Mouse (Mus musculus) kidney, adult 18-20 months (tissue): ENCODE measurements at regions not wholly inside any gene's neighbourhood (a gene's known extent, or its start where the extent isn't known, plus 50 kb on each side); places are given as distances from the start of the nearest gene placed in this dataset.
"Not testable (repeated sequence)": the region's sequence is repeated elsewhere in the genome, so short reads cannot be mapped to it uniquely, and the experiment has no call there.

ENCODE experiments used
- DNase-seq: peaks from one replicate; pipeline ENCODE4 v3.0.0; 2021

DNA sequence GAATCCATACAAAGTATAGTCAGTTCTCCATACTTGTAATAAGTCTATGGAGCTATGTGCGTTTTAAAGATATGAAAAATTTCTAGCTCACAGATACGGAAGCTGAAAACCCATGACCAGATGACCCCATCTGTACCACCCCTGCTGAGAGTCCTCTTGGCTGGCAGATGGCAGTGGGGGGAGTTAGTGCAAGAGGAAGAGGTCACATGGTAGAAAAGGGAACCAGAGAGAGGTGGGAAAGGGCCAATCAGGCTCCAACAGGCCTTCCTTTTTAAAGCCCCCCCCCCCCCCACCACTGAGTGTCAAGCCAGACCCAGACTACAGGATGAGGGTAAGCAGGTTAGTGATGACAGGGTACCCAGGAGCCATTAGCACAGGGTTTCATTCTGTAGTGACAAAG, 86.4 kb upstream of the Klf13 start:
- DNase-seq: no peak

DNA sequence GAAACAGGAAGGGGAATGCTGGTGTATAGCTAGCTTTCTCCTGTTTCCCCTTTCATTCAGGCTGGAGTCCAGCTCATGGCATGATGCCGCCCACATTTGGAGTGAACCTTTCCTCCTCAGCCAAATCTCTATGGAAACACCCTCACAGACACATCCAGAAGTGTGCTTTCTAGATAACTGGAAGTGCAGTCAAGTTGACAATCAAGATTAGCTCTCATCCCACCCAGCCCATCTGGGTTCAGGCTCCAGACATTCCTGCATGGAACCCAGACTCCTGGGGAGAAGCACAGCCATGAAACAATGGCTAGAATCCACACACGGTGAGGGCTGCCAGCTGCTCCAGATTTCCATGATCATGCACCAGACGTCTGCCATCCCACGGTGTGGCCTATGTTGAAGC, 85.5 kb upstream of the Klf13 start:
- DNase-seq: no peak

DNA sequence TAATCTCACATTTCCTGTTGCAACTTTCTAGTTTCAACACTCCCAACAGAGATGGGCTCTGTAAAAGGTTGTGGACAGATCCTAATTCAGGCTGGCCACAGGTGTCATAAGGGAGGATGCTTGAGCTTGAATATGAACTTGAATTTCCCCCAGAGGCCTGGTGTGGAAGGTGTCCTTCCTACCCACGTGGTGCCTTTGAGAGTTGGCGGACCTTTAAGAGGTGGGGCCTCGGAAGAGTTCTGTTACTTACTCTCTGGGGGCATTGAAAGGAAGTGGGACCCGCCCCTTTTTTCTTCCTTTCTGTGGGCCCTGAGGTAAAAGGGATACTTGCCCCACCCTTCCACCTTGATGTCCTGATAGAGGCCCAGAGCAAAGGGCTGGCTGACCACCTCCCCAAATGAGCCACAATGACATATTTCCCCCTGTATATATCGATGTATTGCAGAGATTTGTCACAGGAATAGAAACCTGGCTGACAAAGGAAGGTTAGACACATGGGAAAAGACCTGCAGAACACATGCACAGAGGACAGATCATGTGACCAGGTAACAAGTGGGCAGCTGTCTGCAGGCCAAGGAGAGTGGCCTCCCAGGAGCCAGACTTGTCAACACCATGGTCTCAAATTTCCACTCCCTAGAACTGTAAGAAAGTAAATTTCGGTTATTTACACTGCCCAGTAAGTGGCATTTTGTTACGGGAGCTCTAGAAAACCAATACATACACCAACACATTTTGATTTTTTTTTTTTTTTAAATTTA, 84.2 kb upstream of the Klf13 start:
- DNase-seq: no peak

DNA sequence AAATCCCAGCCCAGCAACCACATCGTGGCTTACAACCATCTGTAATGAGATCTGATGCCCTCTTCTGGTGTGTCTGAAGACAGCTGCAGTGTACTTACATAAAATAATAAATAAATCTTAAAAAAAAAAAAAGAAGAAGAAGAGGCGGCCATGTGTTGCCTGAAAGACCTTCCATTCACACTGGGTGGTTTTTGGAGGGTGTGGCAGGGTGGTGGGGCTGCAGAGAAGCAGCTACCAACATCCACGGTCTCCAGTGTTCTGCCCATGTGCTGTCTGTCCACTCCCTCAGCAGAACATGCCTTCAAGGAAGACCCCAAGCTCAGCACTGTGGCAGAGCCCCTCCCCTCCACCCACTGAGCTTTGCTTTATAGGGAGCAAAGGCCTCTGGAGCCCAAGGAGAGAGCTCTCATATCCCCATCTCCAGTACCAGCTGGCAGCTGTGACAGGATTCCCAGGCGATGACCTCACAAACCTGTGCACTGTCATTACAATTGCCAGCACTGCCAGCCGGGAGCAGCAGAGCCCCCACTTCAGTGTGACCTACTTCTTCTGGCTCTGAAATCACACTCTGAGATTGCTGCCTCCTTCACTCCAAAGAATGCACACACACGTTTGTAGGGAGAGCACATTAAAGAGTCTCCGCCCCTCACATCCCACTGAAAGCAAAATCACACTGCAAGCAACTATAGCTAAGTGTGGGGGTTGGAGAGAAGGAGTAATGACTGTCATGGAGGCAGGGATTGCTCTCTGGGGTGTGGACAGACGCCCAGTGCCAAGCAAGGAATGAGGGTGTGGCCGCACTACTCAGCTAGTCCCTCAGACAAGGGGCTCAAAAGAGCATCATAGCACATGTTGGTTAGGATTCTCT, 82.8 kb upstream of the Klf13 start:
- DNase-seq: no peak

DNA sequence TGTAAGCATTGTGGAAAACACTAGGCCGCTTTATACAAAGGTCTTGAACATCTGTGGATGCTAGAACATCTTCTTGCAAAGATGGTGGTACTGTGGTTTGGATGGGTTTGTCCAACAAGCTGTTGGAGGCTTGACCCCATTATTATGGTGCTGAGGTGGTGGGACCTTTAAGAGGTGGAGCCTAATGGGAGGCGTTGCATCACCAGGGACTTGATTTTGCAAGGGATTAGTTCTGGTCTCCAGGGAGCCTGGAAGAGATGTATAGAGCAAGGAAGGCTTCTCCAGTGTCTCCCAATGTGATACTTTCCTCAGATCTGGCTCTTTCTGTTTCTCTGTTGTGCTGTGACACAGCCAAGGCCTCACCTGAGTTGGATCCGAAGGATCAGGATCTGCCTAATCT, 79.4 kb upstream of the Klf13 start:
- DNase-seq: no peak

DNA sequence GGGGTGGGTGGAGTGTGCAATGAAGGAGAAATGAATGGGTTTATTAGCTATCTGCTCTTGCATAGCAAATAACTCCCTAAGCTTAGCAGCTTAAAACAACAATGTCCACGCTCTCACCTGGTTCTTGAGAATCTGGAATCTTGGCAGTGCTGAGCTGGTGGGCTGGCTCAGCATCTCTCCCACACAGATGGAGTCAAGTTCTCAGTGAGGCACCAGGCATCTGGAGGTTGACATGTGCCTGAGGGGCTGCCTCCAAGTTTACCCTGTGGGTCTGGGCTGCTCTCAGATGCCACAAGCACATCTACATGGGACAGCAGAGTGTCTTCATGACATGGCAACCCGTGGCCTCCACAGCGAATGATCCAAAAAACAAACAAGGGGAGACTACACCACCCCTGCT, 78.2 kb upstream of the Klf13 start:
- DNase-seq: no peak

DNA sequence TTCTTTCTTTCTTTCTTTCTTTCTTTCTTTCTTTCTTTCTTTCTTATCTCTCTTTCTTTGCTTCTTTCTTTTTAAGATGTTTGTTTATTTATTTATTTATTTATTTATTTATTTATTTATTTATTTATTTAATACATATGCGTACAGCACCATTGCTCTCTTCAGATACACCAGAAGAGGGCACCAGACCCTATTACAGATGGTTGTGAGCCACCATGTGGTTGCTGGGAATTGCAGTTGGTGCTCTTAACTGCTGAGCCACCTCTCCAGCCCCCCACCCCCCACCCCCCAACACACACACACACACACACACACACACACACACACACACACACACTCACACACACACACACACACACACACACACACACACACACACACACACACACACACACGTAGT, 76.4 kb upstream of the Klf13 start:
- not testable (repeated sequence) for DNase-seq

DNA sequence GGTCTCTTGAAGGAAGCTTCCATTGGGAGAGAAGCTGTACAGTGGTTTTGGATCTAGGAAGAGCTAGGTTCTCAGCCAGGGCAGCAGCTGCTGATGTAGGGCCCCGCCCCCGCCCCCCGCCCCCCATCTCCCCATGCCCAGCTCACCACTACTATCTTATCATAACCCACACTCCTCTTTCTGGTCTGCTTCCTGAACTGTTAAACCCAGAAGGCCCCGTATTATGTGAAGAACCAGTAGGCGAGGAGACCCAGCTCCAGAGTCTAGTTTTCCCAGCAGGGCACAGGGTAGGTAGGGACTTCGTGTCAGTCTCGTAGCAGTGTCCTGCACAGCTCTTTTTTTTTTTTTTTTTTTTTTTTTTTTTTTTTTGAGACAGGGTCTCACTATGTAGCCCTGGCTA, 75.5 kb upstream of the Klf13 start:
- DNase-seq: no peak

DNA sequence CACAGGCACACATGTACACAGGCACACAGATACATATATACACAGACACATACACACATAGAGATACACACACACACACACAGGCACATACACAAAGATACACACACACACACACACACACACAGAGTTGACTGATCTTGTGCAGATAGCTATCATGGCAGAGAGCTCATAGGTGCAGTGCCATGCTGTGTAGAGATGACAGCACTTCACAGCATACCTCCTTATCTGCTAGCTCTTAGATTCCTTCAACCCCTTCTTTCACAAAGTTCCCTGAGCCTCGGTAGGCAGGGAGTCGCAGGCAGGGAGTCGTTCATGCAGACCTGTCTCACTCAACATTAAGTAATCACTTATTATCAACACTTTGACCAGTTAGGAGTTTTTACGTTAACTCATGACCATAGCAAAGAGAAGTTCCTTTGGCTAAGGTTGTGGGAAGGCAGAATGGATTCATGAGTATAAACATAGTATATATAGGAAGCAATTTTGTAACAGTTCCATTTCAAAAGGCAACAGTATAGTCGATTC, 74.4 kb upstream of the Klf13 start:
- no peak for DNase-seq

DNA sequence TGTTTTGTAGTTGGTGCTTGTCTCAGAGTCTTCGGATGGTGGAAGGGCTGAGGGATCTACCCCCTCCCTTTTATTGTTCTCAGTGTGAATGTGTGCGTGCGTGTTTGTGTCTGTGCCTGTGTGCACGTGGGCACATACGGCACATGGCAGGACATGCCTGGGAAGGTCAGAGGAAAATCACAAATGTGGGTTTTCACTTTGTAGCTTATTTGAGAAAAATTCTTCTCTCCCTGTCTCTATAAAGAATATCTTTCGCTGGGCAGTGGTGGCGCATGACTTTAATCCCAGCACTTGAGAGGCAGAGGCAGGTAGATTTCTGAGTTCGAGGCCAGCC, 73.5 kb upstream of the Klf13 start:
- DNase-seq: no peak

DNA sequence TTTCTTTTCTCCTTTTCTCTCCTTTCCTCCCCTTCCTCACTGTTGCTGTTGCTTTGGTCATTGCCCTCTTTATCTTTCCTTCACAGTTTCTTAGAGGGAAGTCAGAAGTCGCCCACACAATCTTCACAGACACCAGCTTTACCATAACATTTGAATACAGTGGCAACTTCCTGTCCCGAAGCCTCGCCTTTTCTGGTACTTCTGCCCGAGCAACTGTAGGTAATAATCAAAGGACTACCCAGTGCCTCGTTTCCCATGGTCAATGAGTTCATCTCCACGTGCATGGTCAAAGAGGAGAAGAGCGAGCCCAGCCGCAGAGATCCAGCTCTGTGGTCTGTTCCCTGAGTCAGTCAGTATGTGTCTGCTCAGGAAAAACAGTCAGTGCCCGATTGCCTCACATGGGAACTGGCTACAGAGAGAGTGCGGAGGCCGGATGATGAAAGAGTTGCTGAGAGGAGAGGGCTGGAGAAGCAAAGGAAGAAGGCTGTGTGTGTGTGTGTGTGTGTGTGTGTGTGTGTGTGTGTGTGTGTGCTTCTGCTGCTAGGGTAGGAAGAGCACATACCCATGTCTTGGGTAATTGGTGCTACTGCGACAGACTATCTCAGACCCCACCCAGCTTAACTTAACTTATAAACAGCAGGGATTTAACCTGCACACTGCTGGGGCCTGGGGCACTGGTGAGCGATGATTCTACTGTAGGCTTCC, 73.0 kb upstream of the Klf13 start:
- no peak for DNase-seq

DNA sequence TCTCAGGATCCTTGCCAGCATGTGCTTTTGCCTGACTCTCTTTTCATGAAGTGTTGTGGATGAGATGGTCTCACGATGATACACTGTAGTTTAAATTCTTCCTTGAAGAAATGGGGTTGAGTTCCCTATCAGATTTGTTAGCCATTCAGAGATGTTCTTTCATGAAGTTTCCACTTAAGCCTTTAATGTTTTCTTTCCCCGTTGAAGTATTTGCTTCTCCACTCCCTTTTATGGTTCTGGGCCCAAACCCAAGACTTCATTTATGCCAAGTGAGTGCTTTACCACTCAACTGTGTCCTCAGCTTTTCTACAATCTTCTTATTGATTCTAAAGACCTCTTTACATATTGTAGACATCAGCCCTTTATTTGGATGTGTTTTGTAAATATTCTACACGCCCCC, 71.9 kb upstream of the Klf13 start:
- no peak for DNase-seq

DNA sequence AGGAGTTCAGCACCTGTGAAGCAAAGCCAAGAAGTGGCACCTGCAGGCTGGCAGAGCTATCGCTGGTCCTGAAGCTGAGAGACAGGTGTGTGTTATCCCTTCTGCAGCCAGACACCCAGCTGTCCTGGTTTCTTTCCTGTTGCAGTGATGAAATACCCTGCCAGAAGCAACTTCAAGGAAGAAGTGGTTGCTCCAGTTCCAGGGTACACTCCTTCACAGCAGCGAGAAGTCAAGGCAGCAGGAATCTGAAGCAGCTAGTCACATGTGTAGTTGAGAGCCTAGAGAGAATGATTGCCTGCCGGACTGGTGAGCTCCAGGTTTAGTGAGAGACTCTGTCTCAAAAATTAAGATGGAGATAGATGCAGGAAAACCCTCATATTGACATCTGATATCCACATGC, 69.1 kb upstream of the Klf13 start:
- DNase-seq: no peak

DNA sequence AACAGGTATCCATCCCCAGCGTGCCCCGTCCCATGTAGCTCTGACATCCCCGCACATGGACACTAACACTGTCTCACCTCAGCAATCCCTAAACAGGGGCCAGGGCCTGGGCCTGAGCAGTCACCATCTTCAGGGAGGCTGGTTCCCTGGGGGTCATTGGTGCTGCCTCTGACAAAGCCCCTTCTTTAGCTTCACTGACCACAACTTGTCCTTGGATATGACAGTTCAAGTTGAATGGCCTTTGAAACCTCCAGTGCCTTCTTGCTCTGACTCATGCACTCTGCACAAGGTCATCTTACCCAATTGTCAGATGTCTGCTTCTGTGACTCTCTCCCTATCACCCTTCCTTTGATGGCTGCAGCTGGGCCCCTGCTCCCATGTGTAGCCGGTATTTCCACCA, 68.2 kb upstream of the Klf13 start:
- DNase-seq: no peak

DNA sequence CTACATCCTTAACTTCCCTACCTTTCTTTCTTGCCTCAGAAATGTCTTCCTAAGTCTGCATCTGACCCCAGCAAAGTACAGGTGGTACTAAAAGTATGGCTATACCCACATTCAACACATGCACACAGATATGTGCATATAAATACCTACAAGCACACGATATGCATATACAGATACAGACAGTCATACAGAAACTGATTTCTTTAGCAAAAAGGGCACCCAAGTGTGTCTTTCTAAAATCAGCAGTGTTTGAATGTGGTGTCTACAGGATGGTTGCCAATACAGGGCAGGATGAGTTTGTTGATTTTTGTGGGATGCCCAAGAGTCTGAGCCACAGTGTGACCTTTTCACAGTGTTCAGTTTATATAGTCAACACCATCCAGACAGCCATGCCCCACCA, 67.0 kb upstream of the Klf13 start:
- DNase-seq: no peak

DNA sequence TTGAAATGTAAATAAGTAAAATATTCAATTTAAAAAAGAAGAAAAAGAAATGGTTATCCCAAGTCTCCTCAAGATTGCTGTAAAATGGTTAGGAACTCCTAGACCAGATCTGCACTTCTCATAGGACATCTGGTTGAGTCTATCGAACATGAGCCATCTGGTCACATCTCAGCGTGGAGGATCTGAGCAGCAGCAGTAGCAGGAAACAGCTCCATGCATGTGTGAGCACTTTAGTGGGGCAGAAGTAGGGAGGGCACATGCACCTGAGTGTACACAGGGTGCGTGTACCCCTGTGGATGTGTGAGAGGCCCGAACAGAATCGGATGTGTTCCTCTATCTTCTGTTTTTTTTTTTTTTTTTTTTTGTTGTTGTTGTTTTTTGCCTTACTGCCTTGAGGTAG, 65.2 kb upstream of the Klf13 start:
- no peak for DNase-seq

DNA sequence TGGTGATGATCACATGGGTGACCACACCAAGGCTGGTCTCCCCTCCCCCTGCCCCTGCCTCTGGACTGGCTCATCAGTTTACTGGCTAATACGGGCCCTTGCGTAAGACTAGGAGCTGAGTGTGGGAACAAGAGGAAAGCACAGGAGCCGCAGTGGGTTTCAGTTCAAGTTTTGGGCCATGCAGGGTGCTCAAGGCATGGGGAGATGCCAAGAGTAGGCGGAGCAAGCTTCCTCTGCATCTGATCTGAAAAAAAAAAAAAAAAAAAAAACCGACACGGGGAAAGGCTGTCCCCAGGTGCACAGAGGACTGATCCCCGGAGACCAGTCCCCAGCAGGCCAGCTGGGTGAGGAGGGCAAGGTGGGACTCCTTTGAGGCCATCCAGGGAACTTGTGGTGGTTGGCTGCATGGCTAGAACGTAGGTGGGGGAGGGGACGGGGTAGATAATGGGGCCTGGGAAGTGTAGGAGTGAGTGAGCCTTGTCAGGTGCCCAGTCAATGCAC, 62.9 kb upstream of the Klf13 start:
- DNase-seq: no peak

DNA sequence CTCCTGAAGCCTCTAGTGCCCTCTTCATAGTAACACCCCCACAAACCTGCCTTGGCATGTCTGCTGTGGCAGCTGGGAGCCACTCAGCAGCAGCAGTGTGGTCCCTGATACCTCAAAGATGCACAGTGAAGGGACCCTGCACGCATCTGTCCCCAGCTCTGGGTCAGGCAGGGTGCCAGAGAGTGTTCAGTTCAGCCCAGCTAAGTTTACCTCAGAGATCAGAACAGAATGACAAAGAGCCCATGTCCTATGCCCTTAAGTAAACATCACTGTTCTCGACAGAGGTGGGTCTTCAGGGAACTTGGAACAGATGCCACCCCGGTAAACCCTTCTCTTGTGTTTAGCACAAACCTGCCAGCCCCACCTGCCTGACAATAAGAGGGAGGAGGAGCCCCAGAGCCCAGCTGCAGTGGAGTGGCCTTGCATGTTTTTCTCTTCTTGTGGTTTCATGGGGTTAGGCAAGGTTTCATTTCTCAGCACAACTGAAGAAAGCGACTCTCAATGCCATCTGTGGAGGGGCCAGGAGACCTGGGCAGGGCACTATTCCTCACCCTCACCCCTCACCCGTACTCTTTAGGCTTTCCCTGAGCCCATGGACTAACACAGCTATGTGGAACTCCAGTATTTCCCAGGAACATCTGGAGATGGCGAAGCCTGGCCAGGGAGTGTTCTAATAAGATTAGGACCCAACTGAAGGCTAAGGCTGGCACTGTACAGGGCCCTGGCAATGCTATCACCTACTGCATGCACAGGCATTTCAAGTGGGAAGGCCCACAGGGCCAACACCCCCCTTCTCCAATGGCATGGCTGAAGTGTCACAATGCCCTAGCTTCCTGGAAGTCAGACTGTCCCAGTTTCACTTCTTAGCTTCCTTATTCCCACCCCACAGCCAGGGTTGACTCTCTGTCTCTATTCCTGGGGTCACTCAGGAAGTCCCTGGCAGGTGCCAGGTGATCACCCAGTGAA, 60.6 kb upstream of the Klf13 start:
- no peak for DNase-seq

DNA sequence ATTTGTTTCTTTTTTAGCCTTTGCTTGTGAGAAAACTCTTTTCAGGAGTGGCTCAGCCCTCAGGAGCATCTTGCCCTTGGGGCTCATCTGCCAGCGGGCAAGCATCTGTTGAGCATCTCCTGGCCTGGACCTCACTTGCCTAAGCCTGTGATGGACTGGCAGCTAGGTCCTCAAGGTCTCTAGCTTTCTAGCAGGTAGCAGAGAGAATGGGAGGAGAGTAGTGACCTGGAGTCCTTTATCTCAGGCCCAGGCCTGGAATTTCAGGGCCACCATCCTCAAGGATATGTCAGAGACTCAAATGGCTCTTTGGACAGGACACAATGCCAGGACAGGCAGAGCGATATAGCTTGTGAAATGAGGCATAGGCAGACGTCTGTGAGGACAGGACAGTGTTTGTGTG, 59.3 kb upstream of the Klf13 start:
- DNase-seq: no peak

DNA sequence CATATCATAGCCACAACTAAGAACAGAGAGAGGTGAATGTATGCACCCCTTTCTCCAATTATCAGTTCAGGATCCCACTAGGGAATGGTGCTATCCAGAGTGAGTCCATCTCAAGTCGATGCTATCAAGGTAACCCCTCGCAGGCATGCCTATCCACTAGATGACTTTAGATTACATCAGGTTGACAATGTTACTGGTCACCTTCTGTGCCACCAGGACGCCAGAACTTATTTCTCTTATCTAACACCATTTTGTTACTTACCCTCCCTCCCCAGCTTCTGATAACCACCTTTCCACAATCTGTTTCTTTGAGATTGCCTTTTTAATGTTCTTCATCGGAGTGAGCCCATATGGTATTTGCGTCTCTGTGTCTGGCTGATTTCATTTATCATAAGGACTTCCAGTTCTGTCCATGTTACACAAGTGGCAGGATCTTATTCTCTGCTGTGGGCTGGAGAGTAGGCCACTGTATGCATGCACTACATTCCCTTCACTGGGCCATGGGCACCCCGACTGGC, 57.9 kb upstream of the Klf13 start:
- DNase-seq: no peak

DNA sequence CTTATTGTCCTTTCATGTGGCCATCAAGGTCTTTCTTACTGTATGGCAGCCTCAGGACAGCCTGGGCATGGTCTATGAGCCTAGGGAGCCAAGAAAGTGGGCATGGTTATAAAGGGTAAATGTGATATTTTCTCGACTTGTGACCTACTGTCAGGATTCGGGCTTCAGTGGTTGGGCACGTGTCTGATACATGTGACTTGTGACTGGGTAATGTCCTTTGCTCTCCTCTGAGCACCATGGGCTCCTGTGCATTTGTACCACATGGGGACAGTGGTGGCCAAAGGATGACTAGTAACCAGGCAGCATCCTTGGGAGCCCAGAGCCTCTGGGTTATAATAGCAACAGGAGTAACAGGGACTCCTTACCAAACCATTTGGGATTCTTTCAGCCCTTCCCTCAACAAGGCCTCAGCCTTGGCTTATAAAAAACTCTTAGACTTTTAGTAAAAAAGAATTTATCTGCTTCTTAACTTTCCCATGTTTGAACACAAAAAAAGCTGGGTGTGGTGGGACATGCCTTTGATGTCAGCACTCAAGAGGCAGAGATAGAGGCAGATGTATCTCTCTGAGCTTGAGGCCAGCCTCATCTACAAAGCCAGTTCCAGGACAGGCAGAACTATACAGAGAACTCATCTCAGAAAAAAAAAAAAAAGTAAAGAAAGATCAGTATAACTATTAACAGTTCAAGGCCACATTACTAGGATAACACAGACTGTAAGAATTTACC, 56.7 kb upstream of the Klf13 start:
- no peak for DNase-seq
